Mouse (Mus musculus): ENCODE data around the gene Cd28.

The Cd28 gene

GRCm38 (mm10) chr1:60716567-60716966 lies at the start of gene Cd28:
Gene Cd28 (plus strand): TSS chr1:60716800.
- DNase-seq (ENCODE audit: low spot score in 2 of 2): no peak

- DNase-seq (ENCODE audit: low spot score in 2 of 2): no peak
Measured at GRCm38 (mm10) chr1:60667873-60668616, 48.6 kb upstream of the Cd28 start.

GRCm38 (mm10) chr1:60669048-60669447 lies 47.6 kb upstream of the Cd28 start:
- no peak for DNase-seq (ENCODE audit: low spot score in 2 of 2)

- DNase-seq (ENCODE audit: low spot score in 2 of 2): no peak
Measured at GRCm38 (mm10) chr1:60669664-60670063, 46.9 kb upstream of the Cd28 start.

- DNase-seq (ENCODE audit: low spot score in 2 of 2): no peak
Measured at GRCm38 (mm10) chr1:60670172-60670571, 46.4 kb upstream of the Cd28 start.

GRCm38 (mm10) chr1:60683766-60684165 lies 32.8 kb upstream of the Cd28 start:
- no peak for DNase-seq (ENCODE audit: low spot score in 2 of 2)

GRCm38 (mm10) chr1:60696115-60696895 lies 20.3 kb upstream of the Cd28 start:
- DNase-seq (ENCODE audit: low spot score in 2 of 2): no peak

GRCm38 (mm10) chr1:60702641-60703040 lies 14.0 kb upstream of the Cd28 start:
- no peak for DNase-seq (ENCODE audit: low spot score in 2 of 2)

GRCm38 (mm10) chr1:60713238-60713637 lies 3.4 kb upstream of the Cd28 start:
- no peak for DNase-seq (ENCODE audit: low spot score in 2 of 2)

GRCm38 (mm10) chr1:60715651-60716196 lies 876 bp upstream of the Cd28 start:
- no peak for DNase-seq (ENCODE audit: low spot score in 2 of 2)

GRCm38 (mm10) chr1:60718580-60718979 lies 2.0 kb downstream of the Cd28 start:
- no peak for DNase-seq (ENCODE audit: low spot score in 2 of 2)

GRCm38 (mm10) chr1:60723555-60723954 lies 7.0 kb downstream of the Cd28 start:
- DNase-seq (ENCODE audit: low spot score in 2 of 2): no peak

GRCm38 (mm10) chr1:60731940-60732339 lies 15.3 kb downstream of the Cd28 start:
- DNase-seq (ENCODE audit: low spot score in 2 of 2): no peak

- DNase-seq (ENCODE audit: low spot score in 2 of 2): no peak
Measured at GRCm38 (mm10) chr1:60735072-60735907, 18.7 kb downstream of the Cd28 start.

- no peak for DNase-seq (ENCODE audit: low spot score in 2 of 2)
Measured at GRCm38 (mm10) chr1:60735908-60736280, 19.3 kb downstream of the Cd28 start.

- DNase-seq (ENCODE audit: low spot score in 2 of 2): no peak
Measured at GRCm38 (mm10) chr1:60744266-60744665, 27.7 kb downstream of the Cd28 start.

GRCm38 (mm10) chr1:60745664-60746063 lies 29.1 kb downstream of the Cd28 start:
- no peak for DNase-seq (ENCODE audit: low spot score in 2 of 2)

- DNase-seq (ENCODE audit: low spot score in 2 of 2): no peak
Measured at GRCm38 (mm10) chr1:60746153-60746552, 29.6 kb downstream of the Cd28 start.

GRCm38 (mm10) chr1:60746856-60747255 lies 30.3 kb downstream of the Cd28 start:
- DNase-seq (ENCODE audit: low spot score in 2 of 2): no peak

GRCm38 (mm10) chr1:60748286-60748685 lies 31.7 kb downstream of the Cd28 start:
- DNase-seq (ENCODE audit: low spot score in 2 of 2): no peak

GRCm38 (mm10) chr1:60748936-60749335 lies 32.3 kb downstream of the Cd28 start:
- DNase-seq (ENCODE audit: low spot score in 2 of 2): no peak

- DNase-seq (ENCODE audit: low spot score in 2 of 2): no peak
Measured at GRCm38 (mm10) chr1:60749346-60749840, 32.8 kb downstream of the Cd28 start.

Data from right cerebral cortex, postnatal 36 days (tissue).